Mouse (Mus musculus): ENCODE measurements around the gene Prl2c2. TPM values are rescaled to one million over a fixed set of nuclear protein-coding genes. Genes with fewer than 3 reads are reported as not detected.
"Not testable (repeated sequence)": the region's sequence is repeated elsewhere in the genome, so short reads cannot be mapped to it uniquely, and the experiment has no call there.

The Prl2c2 gene
- total RNA-seq (2021) = not detected
- long read RNA-seq, experiment 1 = 0 reads
- long read RNA-seq, experiment 2 = 0 reads

- not testable (repeated sequence) for DNase-seq (ENCODE audit: low spot score in 2 of 2); H3K27ac ChIP-seq; H3K4me3 ChIP-seq
Observed at GRCm38 (mm10) chr13:13005283-13005682, at the start of gene Prl2c2. TSS of gene Prl2c2 (minus strand) at chr13:13005383.

- not testable (repeated sequence) for H3K4me3 ChIP-seq; DNase-seq (ENCODE audit: low spot score in 2 of 2); H3K27ac ChIP-seq
Observed at GRCm38 (mm10) chr13:13025872-13026271, 20.7 kb upstream of the Prl2c2 start.

GRCm38 (mm10) chr13:13013993-13014549, 8.9 kb upstream of the Prl2c2 start:
- H3K27ac ChIP-seq; H3K4me3 ChIP-seq; DNase-seq (ENCODE audit: low spot score in 2 of 2): not testable (repeated sequence)

Other genes with a start within 250 kb of the Prl2c2 start
- not detected for gene Prl2c3, start 205.3 kb downstream of the Prl2c2 start, total RNA-seq (2021)
- gene Prl2c5, start 177.3 kb upstream of the Prl2c2 start, total RNA-seq (2021) = not detected